Mouse (Mus musculus): Measurements from ENCODE around the gene Cyp2u1. TPM values are rescaled to one million over a fixed set of nuclear protein-coding genes. Genes with fewer than 3 reads are reported as not detected.

The Cyp2u1 gene
- polyA plus RNA-seq, 1 experiment from 2014 or later, result 1.2 TPM

GRCm38 (mm10) chr3:131327189-131327588 lies 24.2 kb upstream of the Cyp2u1 start:
- ATAC-seq (ENCODE audit: insufficient number of reproducible peaks, low FRiP score, low TSS enrichment, low read depth), result no peak
- H3K27ac ChIP-seq, result no peak overlapping the region
- no peak overlapping the region for H3K4me3 ChIP-seq
- H3K4me1 ChIP-seq, result peaks cover under 1% of the 10 kb centered on the region
- H3K9ac ChIP-seq, result no peak overlapping the region
- 76% methylated on average over 7 of the region's 7 CpGs for WGBS
- H3K9me3 ChIP-seq, result no peaks in the 10 kb centered on the region
- no peak overlapping the region for H3K4me2 ChIP-seq
- H3K27me3 ChIP-seq, result no peaks in the 10 kb centered on the region
- H3K36me3 ChIP-seq, result no peaks in the 10 kb centered on the region

GRCm38 (mm10) chr3:131326637-131327036 lies 23.6 kb upstream of the Cyp2u1 start:
- 71% methylated on average over 4 of the region's 4 CpGs for WGBS
- no peak overlapping the region for H3K9ac ChIP-seq
- no peak for ATAC-seq (ENCODE audit: insufficient number of reproducible peaks, low FRiP score, low TSS enrichment, low read depth)
- no peak overlapping the region for H3K4me2 ChIP-seq
- H3K4me1 ChIP-seq, result peaks cover 5% of the 10 kb centered on the region
- H3K27ac ChIP-seq, result no peak overlapping the region
- no peaks in the 10 kb centered on the region for H3K27me3 ChIP-seq
- H3K36me3 ChIP-seq, result no peaks in the 10 kb centered on the region
- no peak overlapping the region for H3K4me3 ChIP-seq
- no peaks in the 10 kb centered on the region for H3K9me3 ChIP-seq

GRCm38 (mm10) chr3:131322081-131322815 lies 19.2 kb upstream of the Cyp2u1 start:
- Histone ChIP-seq H3K27me3 (no peaks in the 10 kb centered on the region), H3K9ac (no peak overlapping the region), H3K27ac (no peak overlapping the region), H3K4me3 (no peak overlapping the region), H3K4me1 (peaks cover 10% of the 10 kb centered on the region), H3K9me3 (no peaks in the 10 kb centered on the region), H3K36me3 (no peaks in the 10 kb centered on the region), H3K4me2 (no peak overlapping the region)
- 41% methylated on average over 14 of the region's 14 CpGs for WGBS
- ATAC-seq (ENCODE audit: insufficient number of reproducible peaks, low FRiP score, low TSS enrichment, low read depth), result no peak

GRCm38 (mm10) chr3:131320184-131320583 lies 17.2 kb upstream of the Cyp2u1 start:
- 3% methylated on average over 3 of the region's 3 CpGs for WGBS
- no peaks in the 10 kb centered on the region for H3K9me3 ChIP-seq
- H3K27me3 ChIP-seq, result no peaks in the 10 kb centered on the region
- no peaks in the 10 kb centered on the region for H3K36me3 ChIP-seq
- H3K4me1 ChIP-seq, result peaks cover 14% of the 10 kb centered on the region
- H3K4me2 ChIP-seq, result peak overlapping the region; percentile 37
- no peak for ATAC-seq (ENCODE audit: insufficient number of reproducible peaks, low FRiP score, low TSS enrichment, low read depth)
- H3K9ac ChIP-seq, result no peak overlapping the region
- no peak overlapping the region for H3K27ac ChIP-seq
- no peak overlapping the region; the same call in 1 of the 2 replicates for H3K4me3 ChIP-seq

GRCm38 (mm10) chr3:131318211-131318610 lies 15.2 kb upstream of the Cyp2u1 start:
- WGBS, result 61% methylated on average over 2 of the region's 2 CpGs
- Histone ChIP-seq H3K9ac (no peak overlapping the region), H3K36me3 (no peaks in the 10 kb centered on the region), H3K9me3 (no peaks in the 10 kb centered on the region), H3K4me1 (peaks cover 14% of the 10 kb centered on the region), H3K4me3 (no peak overlapping the region), H3K27ac (no peak overlapping the region), H3K27me3 (no peaks in the 10 kb centered on the region), H3K4me2 (no peak overlapping the region)
- no peak for ATAC-seq (ENCODE audit: insufficient number of reproducible peaks, low FRiP score, low TSS enrichment, low read depth)

- Histone ChIP-seq H3K36me3 (no peaks in the 10 kb centered on the region), H3K4me3 (no peak overlapping the region), H3K27me3 (no peaks in the 10 kb centered on the region), H3K4me2 (no peak overlapping the region), H3K9ac (no peak overlapping the region), H3K9me3 (no peaks in the 10 kb centered on the region), H3K4me1 (peaks cover 12% of the 10 kb centered on the region), H3K27ac (no peak overlapping the region)
- WGBS, result 56% methylated on average over 1 of the region's 1 CpGs
- ATAC-seq (ENCODE audit: insufficient number of reproducible peaks, low FRiP score, low TSS enrichment, low read depth), result no peak
Measured at GRCm38 (mm10) chr3:131317126-131317525, 14.1 kb upstream of the Cyp2u1 start.

- Histone ChIP-seq H3K4me1 (peaks cover 8% of the 10 kb centered on the region), H3K4me3 (no peak overlapping the region), H3K27ac (no peak overlapping the region), H3K27me3 (no peaks in the 10 kb centered on the region), H3K36me3 (no peaks in the 10 kb centered on the region), H3K4me2 (no peak overlapping the region), H3K9me3 (no peaks in the 10 kb centered on the region), H3K9ac (no peak overlapping the region)
- 0 out of 2 replicates have a peak, but pooled peaks have one; percentile 44 for ATAC-seq (ENCODE audit: insufficient number of reproducible peaks, low FRiP score, low TSS enrichment, low read depth)
- 50% methylated on average over 4 of the region's 4 CpGs for WGBS
Measured at GRCm38 (mm10) chr3:131315957-131316510, 13.0 kb upstream of the Cyp2u1 start.

- no peak for ATAC-seq (ENCODE audit: insufficient number of reproducible peaks, low FRiP score, low TSS enrichment, low read depth)
- Histone ChIP-seq H3K27ac (no peak overlapping the region), H3K9ac (no peak overlapping the region), H3K4me3 (no peak overlapping the region), H3K27me3 (no peaks in the 10 kb centered on the region), H3K9me3 (no peaks in the 10 kb centered on the region), H3K4me2 (no peak overlapping the region), H3K36me3 (no peaks in the 10 kb centered on the region), H3K4me1 (peaks cover 4% of the 10 kb centered on the region; the same call in 1 of the 2 replicates)
- WGBS, result 76% methylated on average over 9 of the region's 9 CpGs
Measured at GRCm38 (mm10) chr3:131312340-131312739, 9.3 kb upstream of the Cyp2u1 start.

- no peak overlapping the region for H3K9ac ChIP-seq
- no peak overlapping the region for H3K27ac ChIP-seq
- no peak overlapping the region for H3K4me2 ChIP-seq
- no peaks in the 10 kb centered on the region for H3K27me3 ChIP-seq
- WGBS, result 90% methylated on average over 4 of the region's 4 CpGs
- H3K4me1 ChIP-seq, result no peaks in the 10 kb centered on the region
- ATAC-seq (ENCODE audit: insufficient number of reproducible peaks, low FRiP score, low TSS enrichment, low read depth), result no peak
- no peaks in the 10 kb centered on the region for H3K36me3 ChIP-seq
- H3K4me3 ChIP-seq, result no peak overlapping the region
- H3K9me3 ChIP-seq, result no peaks in the 10 kb centered on the region
Measured at GRCm38 (mm10) chr3:131310572-131310971, 7.5 kb upstream of the Cyp2u1 start.

- no peaks in the 10 kb centered on the region for H3K36me3 ChIP-seq
- H3K27ac ChIP-seq, result no peak overlapping the region
- no peak for ATAC-seq (ENCODE audit: insufficient number of reproducible peaks, low FRiP score, low TSS enrichment, low read depth)
- no peaks in the 10 kb centered on the region for H3K9me3 ChIP-seq
- H3K27me3 ChIP-seq, result no peaks in the 10 kb centered on the region
- H3K4me1 ChIP-seq, result peaks cover 4% of the 10 kb centered on the region; the same call in 1 of the 2 replicates
- no peak overlapping the region for H3K9ac ChIP-seq
- H3K4me2 ChIP-seq, result no peak overlapping the region
- no peak overlapping the region for H3K4me3 ChIP-seq
- WGBS, result 83% methylated on average over 3 of the region's 3 CpGs
Measured at GRCm38 (mm10) chr3:131307811-131308210, 4.8 kb upstream of the Cyp2u1 start.

GRCm38 (mm10) chr3:131306255-131306654 lies 3.2 kb upstream of the Cyp2u1 start:
- Histone ChIP-seq H3K9ac (no peak overlapping the region), H3K27me3 (no peaks in the 10 kb centered on the region), H3K36me3 (no peaks in the 10 kb centered on the region), H3K27ac (no peak overlapping the region), H3K4me1 (peaks cover 10% of the 10 kb centered on the region; the same call in 1 of the 2 replicates), H3K9me3 (no peaks in the 10 kb centered on the region), H3K4me2 (no peak overlapping the region), H3K4me3 (no peak overlapping the region)
- WGBS, result 87% methylated on average over 7 of the region's 7 CpGs
- no peak for ATAC-seq (ENCODE audit: insufficient number of reproducible peaks, low FRiP score, low TSS enrichment, low read depth)

GRCm38 (mm10) chr3:131303320-131303714 lies 290 bp upstream of the Cyp2u1 start:
- H3K4me2 ChIP-seq, result peak overlapping the region; percentile 92
- peaks cover 10% of the 10 kb centered on the region; the same call in 1 of the 2 replicates for H3K4me1 ChIP-seq
- no peak for ATAC-seq (ENCODE audit: insufficient number of reproducible peaks, low FRiP score, low TSS enrichment, low read depth)
- no peak overlapping the region for H3K27ac ChIP-seq
- no peaks in the 10 kb centered on the region for H3K27me3 ChIP-seq
- 14% methylated on average over 5 of the region's 5 CpGs for WGBS
- no peaks in the 10 kb centered on the region for H3K36me3 ChIP-seq
- no peaks in the 10 kb centered on the region for H3K9me3 ChIP-seq
- peak overlapping the region; percentile 33; the same call in 1 of the 2 replicates for H3K9ac ChIP-seq
- peak overlapping the region; percentile 76 for H3K4me3 ChIP-seq

Data from limb, embryonic 15.5 days (tissue).